Mouse (Mus musculus): ENCODE results near the gene Apoc4.

GRCm38 (mm10) chr7:19691434-19691833 lies 10.2 kb upstream of the Apoc4 start:
- no peak for TF ChIP-seq POLR2A (IDR thresholded peaks at IDR 0.05; ENCODE audit: borderline replicate concordance, control insufficient read depth, low read depth, low read length)
- TF ChIP-seq CTCF (IDR thresholded peaks at IDR 0.05; ENCODE audit: control insufficient read depth, insufficient read depth, low read length) = no peak

Data from bone marrow, adult 2 months (tissue).